In the genomic region with DNA sequence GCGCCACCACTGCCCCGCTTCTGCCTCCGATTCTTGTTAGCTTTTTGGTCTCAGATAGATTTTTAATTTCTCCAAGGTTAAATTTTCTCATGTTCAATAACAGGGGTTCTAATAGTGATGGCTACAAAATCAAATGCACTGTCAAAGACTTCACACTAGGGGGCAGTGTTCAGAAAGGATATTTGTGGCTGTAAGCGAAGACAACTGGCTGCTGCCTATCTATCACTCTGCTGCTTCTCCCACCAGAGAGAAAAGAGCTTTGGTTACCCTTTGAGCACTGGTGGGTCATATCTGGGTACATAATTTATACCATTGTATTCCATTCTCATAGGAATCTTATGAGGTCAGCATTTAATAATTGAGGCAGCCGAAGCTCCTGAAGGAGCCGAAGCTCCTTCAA, we compare ENCODE assay signal across 10 mouse cellular contexts.
A peak's percentile ranks its signal among the peaks of the same experiment; 100 is the strongest.
DNase-seq lines count a peak whose midpoint lies in the region; ATAC-seq and TF ChIP-seq lines count a peak whose summit lies in the region.
"Had no signal": no experiment of that assay in that cellular context is flagged by ENCODE, and none has a peak within 500 bp of the region (broad histone marks: within the 10 kb centered on the region; RNA-seq: fewer than 3 reads in every experiment).

No protein-coding gene starts in this region.

- H3K9ac ChIP-seq in lung, embryonic 14.5 days: no peak overlapping the region
- H3K9ac ChIP-seq: hindbrain, embryonic 15.5 days had no signal

- DNase-seq in gastrocnemius, adult 2 months: no peak
- no peak for DNase-seq in gastrocnemius, postnatal 14 days
- peak; percentile 58 for DNase-seq in lung, embryonic 14.5 days
- DNase-seq in lung, postnatal 4 days: no peak
- peak; percentile 66 for DNase-seq in retina, embryonic 14.5 days (ENCODE audit: low spot score)
- no peak for DNase-seq in layer of hippocampus, adult 9-11 months
- DNase-seq in right cerebral cortex, postnatal 14 days: no peak

- H3K9me3 ChIP-seq in lung, embryonic 14.5 days (ENCODE audit: low read depth, low read length): no peaks in the 10 kb centered on the region
- H3K9me3 ChIP-seq: hindbrain, embryonic 15.5 days; limb, embryonic 10.5 days had no signal

- WGBS in lung, embryonic 14.5 days: 80% methylated on average over 6 of the region's 6 CpGs

- no peak overlapping the region for H3K4me2 ChIP-seq in lung, embryonic 14.5 days

- intact Hi-C loops in gastrocnemius, adult 2 months (cut with DNase I): loop anchor here (10.0 kb wide), 1 partner anchor 239 kb away; no protein-coding TSS in a partner anchor
- intact Hi-C loops in gastrocnemius, postnatal 14 days (cut with DNase I; ENCODE audit: low total_unique reads): loop anchor here (10.0 kb wide), 1 partner anchor 239 kb away; no protein-coding TSS in a partner anchor

- no peak for ATAC-seq in lung, embryonic 14.5 days (ENCODE audit: insufficient read depth)
- peak; percentile 83 for ATAC-seq in common myeloid progenitor, adult 5-6 weeks (replicated peaks; ENCODE audit: low read depth, poor library complexity, severe bottlenecking)

- no peak overlapping the region for H3K4me3 ChIP-seq in gastrocnemius, adult 2 months
- no peak overlapping the region for H3K4me3 ChIP-seq in lung, embryonic 14.5 days (ENCODE audit: low read depth, low read length)
- H3K4me3 ChIP-seq: hindbrain, embryonic 15.5 days; limb, embryonic 10.5 days had no signal

- H3K4me1 ChIP-seq in lung, embryonic 14.5 days (ENCODE audit: insufficient read depth): no peaks in the 10 kb centered on the region
- H3K4me1 ChIP-seq: limb, embryonic 10.5 days had no signal

- peak; percentile 59 for TF ChIP-seq CTCF in gastrocnemius, adult 2 months (IDR thresholded peaks at IDR 0.05)
- TF ChIP-seq CTCF in lung, embryonic 14.5 days (IDR thresholded peaks at IDR 0.05; ENCODE audit: low read depth): peak; percentile 61

- H3K27ac ChIP-seq in gastrocnemius, adult 2 months: no peak overlapping the region
- no peak overlapping the region for H3K27ac ChIP-seq in lung, embryonic 14.5 days (ENCODE audit: low read depth)
- H3K27ac ChIP-seq: hindbrain, embryonic 15.5 days; limb, embryonic 10.5 days had no signal

- no peaks in the 10 kb centered on the region for H3K36me3 ChIP-seq in lung, embryonic 14.5 days (ENCODE audit: insufficient read depth)
- H3K36me3 ChIP-seq: hindbrain, embryonic 15.5 days; limb, embryonic 10.5 days had no signal

- H3K27me3 ChIP-seq in lung, embryonic 14.5 days (ENCODE audit: insufficient read depth, low read length): no peaks in the 10 kb centered on the region
- H3K27me3 ChIP-seq: hindbrain, embryonic 15.5 days had no signal

Comparison
In these comparisons a context has a peak if more than half of its experiments do, and no peak if none do; other contexts are left out.
1. DNase-seq: peak in lung, embryonic 14.5 days (single experiment) and retina, embryonic 14.5 days (single experiment); none in gastrocnemius, adult 2 months (single experiment), gastrocnemius, postnatal 14 days (single experiment), lung, postnatal 4 days (0 of 2), layer of hippocampus, adult 9-11 months (single experiment) and right cerebral cortex, postnatal 14 days (single experiment).